Mouse (Mus musculus) hindbrain, embryonic 13.5 days (tissue): ENCODE data around the gene Irf8. TPM values are rescaled to one million over a fixed set of nuclear protein-coding genes. Genes with fewer than 3 reads are reported as not detected.
"Not testable (repeated sequence)": the region's sequence is repeated elsewhere in the genome, so short reads cannot be mapped to it uniquely, and the experiment has no call there.

Experiments
- ATAC-seq: fragments of 200-750 bp; cut with Nextera tagmentation; 2 replicates; pipeline ENCODE4 v1.8.0; 2017; ENCODE audit warnings: moderate TSS enrichment; ENCODE audit not compliant: low FRiP score
- H3K27ac ChIP-seq: fragments of 300-500 bp; sonication (generic); 2 replicates; pipeline ENCODE4 v1.5.1; 2015; ENCODE audit warnings: inconsistent platforms, mild to moderate bottlenecking, moderate library complexity
- H3K27me3 ChIP-seq: fragments of 300-500 bp; sonication (generic); 2 replicates; pipeline ENCODE4 v1.6.1; 2015; ENCODE audit warnings: mild to moderate bottlenecking, inconsistent platforms
- H3K36me3 ChIP-seq: fragments of 300-500 bp; sonication (generic); 2 replicates; pipeline ENCODE4 v1.6.1; 2015; ENCODE audit warnings: mild to moderate bottlenecking, inconsistent platforms
- H3K4me1 ChIP-seq: fragments of 300-500 bp; sonication (generic); replicated peaks from 2 replicates; pipeline ENCODE4 v1.6.1; 2015; ENCODE audit warnings: inconsistent platforms
- H3K4me2 ChIP-seq: fragments of 300-500 bp; sonication (generic); 2 replicates; pipeline ENCODE4 v1.6.1; 2015; ENCODE audit warnings: inconsistent platforms, mild to moderate bottlenecking, moderate library complexity
- H3K4me3 ChIP-seq: fragments of 300-500 bp; sonication (generic); 2 replicates; pipeline ENCODE4 v1.5.1; 2015; ENCODE audit warnings: mild to moderate bottlenecking, inconsistent platforms
- H3K9ac ChIP-seq: fragments of 300-500 bp; sonication (generic); 2 replicates; pipeline ENCODE4 v1.6.1; 2015; ENCODE audit warnings: mild to moderate bottlenecking, inconsistent platforms
- H3K9me3 ChIP-seq: fragments of 300-500 bp; sonication (generic); 2 replicates; pipeline ENCODE4 v1.6.1; 2016; ENCODE audit warnings: inconsistent platforms
- WGBS: fragments of 180-500 bp; shearing (Covaris S2); methylation state at CpG from one replicate; pipeline ENCODE4 v1.1.7; 2015; 5-methylcytosine and 5-hydroxymethylcytosine counted together
- polyA plus RNA-seq: library from polyadenylated mRNA; unstranded; fragments of >200 nt; fragmentation: Nextera tagmentation; extraction: Ambion mirVana; gene quantifications from 2 replicates; pipeline ENCODE4 v1.2.1, GENCODE M21; 2015

Gene Irf8
- polyA plus RNA-seq, 1 experiment from 2014 or later = 4.2 TPM

DNA sequence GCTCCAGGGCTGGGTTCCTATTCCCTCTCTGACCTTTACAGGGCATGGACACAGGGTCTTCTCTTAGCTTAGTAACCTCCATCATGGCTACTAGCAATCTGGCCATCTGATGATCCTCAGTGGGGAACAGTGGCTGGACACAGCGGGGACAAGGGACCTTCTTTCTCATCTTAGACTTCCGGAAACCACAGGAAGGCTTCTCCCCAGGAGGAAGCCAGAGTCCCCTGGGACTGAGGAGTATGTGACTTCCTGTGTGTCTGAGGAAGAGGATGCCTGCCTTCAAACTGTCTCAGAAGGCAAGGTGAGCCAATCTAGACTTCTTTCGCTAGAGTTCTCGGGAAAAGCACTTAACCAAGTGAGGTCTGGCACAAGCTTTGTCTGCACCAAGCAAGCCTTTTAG, 36.1 kb upstream of the Irf8 start:
- 88% methylated on average over 4 of the region's 4 CpGs for WGBS
- Histone ChIP-seq H3K9ac (no peak overlapping the region), H3K4me2 (no peak overlapping the region), H3K27me3 (0 out of 2 replicates have a peak, but pooled peaks cover 3% of the 10 kb centered on the region), H3K4me1 (peaks cover 11% of the 10 kb centered on the region), H3K27ac (no peak overlapping the region), H3K36me3 (no peaks in the 10 kb centered on the region), H3K9me3 (no peaks in the 10 kb centered on the region), H3K4me3 (no peak overlapping the region)
- no peak for ATAC-seq

- ATAC-seq = no peak
- no peaks in the 10 kb centered on the region for H3K9me3 ChIP-seq
- H3K4me1 ChIP-seq = peaks cover under 1% of the 10 kb centered on the region; the same call in 1 of the 2 replicates
- H3K4me3 ChIP-seq = no peak overlapping the region
- no peak overlapping the region for H3K27ac ChIP-seq
- no peak overlapping the region for H3K4me2 ChIP-seq
- WGBS = 70% methylated on average over 19 of the region's 19 CpGs
- H3K9ac ChIP-seq = no peak overlapping the region
- H3K36me3 ChIP-seq = no peaks in the 10 kb centered on the region
- peaks cover 3% of the 10 kb centered on the region; the same call in 1 of the 2 replicates for H3K27me3 ChIP-seq
These were observed 34.2 kb upstream of the Irf8 start for GRCm38 (mm10) chr8:120701758-120702465.

GRCm38 (mm10) chr8:120704203-120704602, 32.0 kb upstream of the Irf8 start:
- WGBS = 66% methylated on average over 9 of the region's 9 CpGs
- H3K9me3 ChIP-seq = no peaks in the 10 kb centered on the region
- no peaks in the 10 kb centered on the region for H3K36me3 ChIP-seq
- no peak overlapping the region for H3K4me3 ChIP-seq
- ATAC-seq = no peak
- H3K4me2 ChIP-seq = no peak overlapping the region
- peaks cover 3% of the 10 kb centered on the region; the same call in 1 of the 2 replicates for H3K27me3 ChIP-seq
- H3K9ac ChIP-seq = no peak overlapping the region
- H3K4me1 ChIP-seq = no peaks in the 10 kb centered on the region; the same call in 1 of the 2 replicates
- no peak overlapping the region for H3K27ac ChIP-seq

DNA sequence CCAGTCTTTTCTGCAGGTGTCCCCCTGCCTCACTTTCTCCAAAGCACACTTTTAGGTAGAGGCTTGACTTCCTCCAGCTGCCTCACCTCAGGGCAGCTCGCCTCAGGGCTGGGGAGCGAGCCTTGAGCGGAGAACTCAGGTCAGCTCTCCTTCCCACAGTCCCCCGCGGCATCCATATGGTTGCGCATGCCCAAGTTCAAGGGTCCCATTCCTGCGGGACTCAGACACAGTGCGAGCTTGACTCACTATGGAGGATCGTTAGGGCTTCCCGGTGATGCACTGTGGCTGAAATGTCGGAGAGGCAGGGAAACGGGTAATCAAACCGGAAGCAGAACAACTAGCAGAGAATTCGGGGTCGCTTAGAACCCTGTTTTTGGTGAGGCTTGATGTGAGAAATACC, 31.0 kb upstream of the Irf8 start:
- Histone ChIP-seq H3K4me3 (no peak overlapping the region), H3K27me3 (peaks cover 3% of the 10 kb centered on the region; the same call in 1 of the 2 replicates), H3K9ac (no peak overlapping the region), H3K4me2 (no peak overlapping the region), H3K4me1 (no peaks in the 10 kb centered on the region; the same call in 1 of the 2 replicates), H3K9me3 (no peaks in the 10 kb centered on the region), H3K27ac (no peak overlapping the region), H3K36me3 (no peaks in the 10 kb centered on the region)
- no peak for ATAC-seq
- 84% methylated on average over 15 of the region's 15 CpGs for WGBS

GRCm38 (mm10) chr8:120706193-120706592, 30.0 kb upstream of the Irf8 start:
- ATAC-seq = no peak

DNA sequence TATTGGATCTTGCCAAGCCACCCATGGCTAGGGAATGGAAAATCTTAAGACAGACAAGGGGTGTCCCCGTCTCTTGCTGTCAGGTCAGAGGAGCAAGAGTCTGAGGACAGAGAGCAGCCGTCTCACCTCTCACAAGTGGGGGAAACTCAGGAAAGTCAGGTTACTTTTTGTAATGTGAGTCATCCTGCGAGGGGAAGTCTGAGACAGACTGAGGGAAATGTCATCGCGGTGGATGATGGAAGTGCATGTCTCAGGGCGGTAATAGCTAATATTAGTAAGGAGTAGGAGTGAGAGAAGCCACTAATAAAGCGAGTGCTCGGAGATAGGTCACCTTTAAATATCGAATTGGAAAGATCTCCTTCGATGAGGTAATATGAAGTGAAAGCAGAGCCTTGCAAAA, 27.0 kb upstream of the Irf8 start:
- Histone ChIP-seq H3K9me3 (no peaks in the 10 kb centered on the region), H3K4me1 (no peaks in the 10 kb centered on the region; the same call in 1 of the 2 replicates), H3K4me2 (no peak overlapping the region), H3K9ac (no peak overlapping the region), H3K4me3 (no peak overlapping the region), H3K27me3 (no peaks in the 10 kb centered on the region; the same call in 1 of the 2 replicates), H3K27ac (no peak overlapping the region), H3K36me3 (no peaks in the 10 kb centered on the region)
- no peak for ATAC-seq
- 89% methylated on average over 10 of the region's 10 CpGs for WGBS

More at GRCm38 (mm10) chr8:120706193-120706592, 30.0 kb upstream of the Irf8 start:
- H3K4me2 ChIP-seq = no peak overlapping the region
- H3K27me3 ChIP-seq = peaks cover 3% of the 10 kb centered on the region; the same call in 1 of the 2 replicates
- H3K4me3 ChIP-seq = no peak overlapping the region
- 77% methylated on average over 3 of the region's 3 CpGs for WGBS
- H3K4me1 ChIP-seq = no peaks in the 10 kb centered on the region; the same call in 1 of the 2 replicates
- no peak overlapping the region for H3K27ac ChIP-seq
- H3K36me3 ChIP-seq = no peaks in the 10 kb centered on the region
- H3K9ac ChIP-seq = no peak overlapping the region
- H3K9me3 ChIP-seq = no peaks in the 10 kb centered on the region

DNA sequence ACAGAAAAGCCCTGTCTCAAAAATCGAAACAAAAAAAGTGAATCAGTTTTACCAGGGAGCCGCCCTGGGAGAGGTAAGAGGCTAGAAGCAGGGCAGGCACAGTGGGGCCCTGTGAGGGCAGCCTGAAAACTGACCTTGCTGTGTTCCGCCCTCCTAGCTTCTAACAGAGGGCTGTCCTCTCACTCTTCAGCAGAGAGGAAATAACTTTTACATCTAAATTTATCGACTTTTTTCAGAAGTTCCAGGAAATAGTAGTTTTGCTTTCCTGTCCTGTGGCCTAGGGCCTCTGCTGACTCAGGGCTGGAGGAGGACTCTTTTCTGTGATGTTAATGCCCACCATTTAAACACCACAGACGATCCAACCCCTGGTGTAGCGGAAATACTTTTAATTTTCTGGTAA, 21.0 kb upstream of the Irf8 start:
- H3K4me2 ChIP-seq = no peak overlapping the region
- H3K36me3 ChIP-seq = no peaks in the 10 kb centered on the region
- 77% methylated on average over 6 of the region's 6 CpGs for WGBS
- H3K27me3 ChIP-seq = no peaks in the 10 kb centered on the region
- no peak overlapping the region for H3K9ac ChIP-seq
- no peak overlapping the region for H3K4me3 ChIP-seq
- no peak for ATAC-seq
- no peaks in the 10 kb centered on the region for H3K4me1 ChIP-seq
- H3K9me3 ChIP-seq = no peaks in the 10 kb centered on the region
- no peak overlapping the region for H3K27ac ChIP-seq

- Histone ChIP-seq H3K27ac (no peak overlapping the region), H3K9ac (no peak overlapping the region), H3K4me2 (no peak overlapping the region), H3K36me3 (no peaks in the 10 kb centered on the region), H3K4me3 (no peak overlapping the region), H3K9me3 (no peaks in the 10 kb centered on the region), H3K4me1 (no peaks in the 10 kb centered on the region), H3K27me3 (no peaks in the 10 kb centered on the region)
- WGBS = 81% methylated on average over 15 of the region's 15 CpGs
- ATAC-seq = no peak
These were observed 20.0 kb upstream of the Irf8 start for GRCm38 (mm10) chr8:120715996-120716680.

GRCm38 (mm10) chr8:120719586-120720236, 16.4 kb upstream of the Irf8 start:
- Histone ChIP-seq H3K27ac (no peak overlapping the region), H3K27me3 (no peaks in the 10 kb centered on the region), H3K4me3 (no peak overlapping the region), H3K9ac (no peak overlapping the region), H3K9me3 (no peaks in the 10 kb centered on the region), H3K4me1 (no peaks in the 10 kb centered on the region), H3K4me2 (no peak overlapping the region), H3K36me3 (no peaks in the 10 kb centered on the region)
- WGBS = 76% methylated on average over 19 of the region's 19 CpGs
- no peak for ATAC-seq

DNA sequence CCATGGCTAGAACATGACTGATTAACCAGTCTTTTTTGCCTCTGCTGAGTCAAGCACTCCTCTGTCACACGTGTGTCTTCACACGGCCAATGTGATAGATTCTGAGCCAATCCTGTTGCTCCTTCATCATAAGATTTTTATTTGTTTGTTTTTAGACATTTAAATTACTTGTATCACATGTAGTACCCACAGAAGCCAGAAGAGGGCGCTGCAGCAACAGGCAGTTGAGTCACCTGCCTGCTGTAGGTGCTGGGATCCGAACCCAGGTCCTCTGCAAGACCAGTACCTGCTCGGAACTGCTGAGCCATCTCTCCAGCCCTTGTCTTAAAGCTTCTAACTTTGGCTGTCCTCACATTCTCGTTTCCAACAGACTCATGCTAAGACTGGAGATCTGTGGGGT, 13.1 kb upstream of the Irf8 start:
- Histone ChIP-seq H3K36me3 (no peaks in the 10 kb centered on the region), H3K27me3 (no peaks in the 10 kb centered on the region), H3K4me1 (no peaks in the 10 kb centered on the region), H3K9ac (no peak overlapping the region), H3K9me3 (no peaks in the 10 kb centered on the region), H3K4me3 (no peak overlapping the region), H3K27ac (no peak overlapping the region), H3K4me2 (no peak overlapping the region)
- WGBS = 73% methylated on average over 6 of the region's 6 CpGs
- no peak for ATAC-seq

DNA sequence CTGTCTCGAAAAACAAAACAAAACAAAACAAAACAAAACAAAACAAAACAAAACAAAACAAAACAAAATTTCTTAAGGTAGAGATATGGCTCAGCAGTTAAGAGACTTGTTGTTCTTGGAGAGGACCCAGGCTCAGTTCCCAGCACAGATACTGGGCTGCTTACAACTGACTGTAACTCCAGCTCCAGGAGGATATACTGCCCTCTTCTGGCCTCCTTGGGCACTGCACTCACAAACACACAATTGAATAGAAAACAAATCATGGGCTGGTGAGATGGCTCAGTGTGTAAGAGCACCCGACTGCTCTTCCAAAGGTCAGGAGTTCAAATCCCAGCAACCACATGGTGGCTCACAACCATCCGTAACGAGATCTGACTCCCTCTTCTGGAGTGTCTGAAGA, 12.1 kb upstream of the Irf8 start:
- H3K4me2 ChIP-seq, H3K9ac ChIP-seq, H3K4me1 ChIP-seq, H3K27ac ChIP-seq, H3K4me3 ChIP-seq, H3K36me3 ChIP-seq, H3K9me3 ChIP-seq, ATAC-seq, H3K27me3 ChIP-seq: not testable (repeated sequence)
- 89% methylated on average over 4 of the region's 4 CpGs for WGBS

DNA sequence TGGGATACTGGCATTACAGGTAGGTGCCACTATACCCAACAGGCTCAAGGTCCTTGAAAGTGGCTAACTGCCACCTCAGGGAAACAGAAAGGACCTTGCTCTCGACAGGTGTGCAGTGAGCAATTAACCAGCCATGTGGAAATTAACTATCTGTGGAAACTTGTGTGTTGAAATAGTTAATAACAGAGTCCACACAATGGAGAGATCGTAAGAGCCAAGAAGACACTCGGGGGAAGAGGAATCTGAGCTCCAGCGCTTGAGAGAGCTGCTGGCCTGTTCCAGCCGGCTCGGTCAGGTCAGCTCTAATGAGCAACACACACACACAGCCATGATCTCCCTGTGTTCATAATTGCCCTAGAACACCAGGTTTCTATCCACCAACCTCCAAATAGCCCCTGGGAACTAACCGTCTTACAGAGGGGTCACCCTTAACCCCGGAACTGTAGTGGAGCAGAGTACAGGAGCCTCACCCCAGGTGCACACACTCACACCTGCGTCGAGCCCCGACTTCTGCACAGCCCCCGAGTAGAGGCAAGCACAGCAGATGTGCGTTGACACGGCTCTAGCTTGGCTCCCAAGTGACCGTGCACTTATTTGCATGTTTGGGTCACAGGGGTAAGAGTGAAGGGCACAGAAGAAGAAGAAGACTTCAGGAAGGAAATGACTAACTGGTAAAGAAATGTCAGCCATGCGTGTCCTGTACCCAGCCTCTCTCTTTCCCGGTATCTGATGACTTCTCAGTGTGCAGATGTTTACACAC, 11.2 kb upstream of the Irf8 start:
- Histone ChIP-seq H3K27ac (no peak overlapping the region), H3K4me1 (no peaks in the 10 kb centered on the region), H3K9ac (no peak overlapping the region), H3K4me3 (no peak overlapping the region), H3K4me2 (no peak overlapping the region), H3K36me3 (no peaks in the 10 kb centered on the region), H3K27me3 (no peaks in the 10 kb centered on the region), H3K9me3 (no peaks in the 10 kb centered on the region)
- WGBS = 82% methylated on average over 17 of the region's 17 CpGs
- no peak for ATAC-seq
